Mouse (Mus musculus) layer of hippocampus, adult 9-11 months (tissue): Measurements from ENCODE around the gene Abhd18.
"Not testable (repeated sequence)": the region's sequence is repeated elsewhere in the genome, so short reads cannot be mapped to it uniquely, and the experiment has no call there.

Experiments
- DNase-seq: peaks from one replicate; pipeline ENCODE4 v3.0.0; 2022

Gene Abhd18

DNA sequence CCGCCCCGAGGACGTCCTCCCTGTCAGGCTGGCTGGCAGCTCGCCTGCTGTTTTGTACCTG is at the start of gene Abhd18:
Gene Abhd18, plus strand, starts transcription at position 14 of the 61 bp plus-strand sequence.
- DNase-seq: not testable (repeated sequence)

DNA sequence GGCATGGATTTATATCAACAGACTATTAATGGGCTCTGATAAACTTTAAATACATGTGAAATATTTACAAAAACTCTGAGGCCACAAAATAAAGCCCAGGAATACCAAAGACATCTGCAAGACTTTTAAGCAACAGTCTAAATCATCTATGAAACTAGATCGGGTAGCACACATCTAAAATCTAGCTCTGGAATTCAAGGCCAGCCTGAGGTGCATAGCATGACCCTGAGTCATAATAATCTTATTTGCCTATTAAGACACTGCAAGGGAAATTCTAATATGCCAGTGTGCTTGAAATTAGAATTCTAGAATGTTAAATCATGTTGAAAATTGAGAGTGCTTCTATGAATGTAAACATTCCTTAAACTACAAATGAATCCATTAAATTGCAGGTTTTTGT is 48.7 kb upstream of the Abhd18 start:
- no peak for DNase-seq

DNA sequence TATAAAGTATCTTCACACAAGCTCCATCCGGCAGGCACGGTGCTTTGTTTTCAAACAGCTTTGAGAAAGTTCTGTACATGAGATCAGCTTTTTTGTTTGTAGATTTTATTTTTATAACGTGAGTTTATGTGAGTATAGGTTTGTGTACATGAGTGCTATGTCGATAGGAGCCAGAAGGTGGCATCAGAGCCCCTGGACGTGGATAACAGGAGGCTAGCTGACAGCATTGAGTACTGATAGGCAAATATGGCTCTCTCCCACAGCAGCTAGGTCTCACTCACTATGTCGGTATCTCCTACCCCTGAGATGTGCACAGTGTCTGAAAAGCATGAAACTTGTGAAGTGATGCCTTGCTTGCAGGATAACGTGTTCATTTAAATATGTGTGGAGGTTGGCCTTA is 48.3 kb upstream of the Abhd18 start:
- peak; percentile 21 for DNase-seq

DNA sequence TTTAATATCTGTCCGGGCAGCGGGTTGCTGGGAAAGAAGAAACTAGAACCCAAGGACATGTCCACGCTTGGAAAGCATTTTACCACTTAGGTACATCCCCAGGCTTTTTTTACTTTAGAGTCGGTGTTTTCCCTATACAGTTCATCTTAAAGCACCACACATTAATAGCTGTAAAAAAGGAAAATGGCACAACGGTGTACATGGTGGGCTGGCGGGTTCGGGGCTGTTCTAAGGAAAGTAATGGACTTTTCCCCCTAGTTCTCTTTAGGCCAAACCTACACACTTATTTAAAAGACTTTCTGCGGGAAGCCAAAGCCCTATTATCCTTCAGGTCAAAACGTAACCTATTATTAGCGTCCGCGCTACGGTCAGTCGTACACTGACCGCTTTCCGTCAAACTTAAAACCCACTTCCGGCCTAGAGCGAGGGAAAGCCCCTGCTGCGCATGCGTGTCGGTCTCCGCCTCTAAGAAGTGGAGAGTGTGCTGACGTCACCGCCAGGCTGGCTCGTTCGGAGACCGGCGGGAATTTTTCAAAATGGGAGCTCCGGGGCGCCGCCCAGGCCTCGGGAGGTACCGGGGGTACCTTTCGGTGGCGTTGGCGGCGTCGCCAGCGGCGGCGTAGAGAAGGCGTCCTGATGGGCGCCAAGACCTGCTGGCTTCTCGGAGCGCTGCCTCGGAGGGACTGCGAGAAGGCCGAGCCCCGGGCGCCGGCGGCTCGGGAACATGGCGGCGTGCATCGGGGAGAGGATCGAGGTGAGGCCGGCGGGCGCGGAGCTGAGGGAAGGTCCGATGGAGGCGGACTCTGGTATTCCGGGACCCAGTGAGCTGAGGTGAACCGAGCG is 47.0 kb upstream of the Abhd18 start, which contains the start of gene Plk4:
Gene Plk4, plus strand, starts transcription at position 490 of the 843 bp plus-strand sequence.
- peak; percentile 96 for DNase-seq

DNA sequence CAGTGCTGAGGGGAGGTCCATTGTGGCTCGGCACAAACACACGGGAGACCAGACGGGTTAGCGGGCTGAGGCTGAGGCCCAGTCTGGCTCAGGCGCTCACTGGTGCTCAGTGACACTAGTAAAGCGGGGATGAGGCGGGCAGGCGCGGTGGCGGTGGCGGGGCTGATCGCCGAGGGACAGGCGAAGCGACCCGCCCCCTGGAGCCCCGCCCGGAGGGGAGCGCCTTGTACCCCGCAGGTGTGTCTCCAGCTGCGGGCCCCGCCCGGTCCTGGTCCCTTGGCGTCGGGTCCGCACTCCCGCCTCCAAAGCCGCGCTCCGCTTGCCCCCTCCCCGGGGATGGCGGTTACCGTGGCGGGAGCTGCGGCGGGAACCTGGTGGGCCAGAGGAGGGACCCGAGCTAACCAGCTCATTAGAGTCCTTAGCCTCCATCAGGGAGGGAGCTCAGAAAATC is 46.4 kb upstream of the Abhd18 start:
- DNase-seq: peak; percentile 21

DNA sequence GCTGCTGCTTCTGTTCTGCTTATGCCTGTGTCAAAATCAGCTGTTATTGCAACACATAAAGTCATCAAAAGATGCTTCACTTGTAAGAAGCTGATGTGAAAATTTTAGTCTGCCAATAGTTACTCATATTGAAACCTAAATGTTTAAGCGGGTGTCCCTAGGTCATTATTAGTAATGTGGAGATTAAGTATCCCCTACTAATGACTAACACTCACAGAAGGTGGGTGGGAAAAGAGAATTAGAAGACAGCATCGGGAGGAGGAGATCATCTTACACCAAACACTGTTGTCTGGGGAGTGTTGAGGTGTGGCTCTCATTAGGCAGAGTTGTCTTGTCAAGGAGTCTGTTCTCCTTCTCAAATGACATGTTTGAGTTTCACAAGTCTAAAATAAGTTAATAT is 39.9 kb upstream of the Abhd18 start:
- no peak for DNase-seq

DNA sequence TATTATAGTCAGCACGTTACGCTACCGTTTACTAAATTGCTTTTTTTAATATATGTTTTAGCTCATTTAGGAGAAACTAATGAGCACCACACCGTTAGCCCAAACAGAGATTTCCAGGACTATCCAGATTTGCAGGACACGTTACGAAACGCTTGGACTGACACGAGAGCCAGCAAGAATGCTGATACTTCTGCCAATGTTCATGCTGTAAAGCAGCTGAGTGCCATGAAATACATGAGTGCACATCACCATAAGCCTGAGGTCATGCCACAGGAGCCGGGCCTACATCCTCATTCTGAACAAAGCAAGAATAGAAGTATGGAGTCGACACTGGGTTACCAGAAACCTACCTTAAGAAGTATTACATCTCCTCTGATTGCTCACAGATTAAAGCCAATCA is 38.1 kb upstream of the Abhd18 start:
- no peak for DNase-seq

DNA sequence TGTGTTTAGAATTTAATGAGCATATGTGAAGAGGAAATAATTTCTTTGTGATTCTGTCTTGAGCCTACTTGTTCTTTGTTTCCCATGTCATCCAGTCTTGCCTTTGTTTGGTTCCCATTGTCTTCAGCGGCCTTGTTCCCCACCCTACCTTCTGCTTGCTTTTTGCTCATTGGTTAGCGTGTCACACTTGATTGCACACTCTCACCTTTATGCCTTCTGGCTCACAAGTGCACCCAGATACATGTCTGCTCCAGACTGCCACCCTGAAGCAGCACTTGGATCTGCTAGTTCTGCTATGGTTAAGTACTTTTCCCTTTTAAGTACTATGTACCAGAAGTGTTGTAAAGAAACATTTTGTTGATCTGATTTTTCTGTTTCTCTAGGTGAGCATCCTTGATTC is 36.9 kb upstream of the Abhd18 start:
- no peak for DNase-seq

DNA sequence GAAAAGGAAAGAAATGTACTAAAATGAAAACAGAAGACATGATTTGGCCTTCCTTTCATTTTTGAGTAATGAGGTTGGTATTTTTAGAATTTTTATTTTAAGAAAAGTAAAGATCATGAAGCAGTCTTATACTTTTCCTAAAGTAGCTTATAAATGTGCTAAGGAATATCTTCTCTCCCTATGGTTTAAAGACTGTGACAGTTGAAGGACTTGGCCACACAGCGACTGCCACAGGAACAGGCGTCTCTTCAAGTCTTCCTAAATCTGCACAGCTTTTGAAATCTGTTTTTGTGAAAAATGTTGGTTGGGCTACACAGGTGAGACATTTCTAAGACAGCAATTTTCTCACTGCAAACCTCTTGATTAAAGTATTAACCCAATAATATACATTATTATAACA is 33.5 kb upstream of the Abhd18 start:
- DNase-seq: no peak

DNA sequence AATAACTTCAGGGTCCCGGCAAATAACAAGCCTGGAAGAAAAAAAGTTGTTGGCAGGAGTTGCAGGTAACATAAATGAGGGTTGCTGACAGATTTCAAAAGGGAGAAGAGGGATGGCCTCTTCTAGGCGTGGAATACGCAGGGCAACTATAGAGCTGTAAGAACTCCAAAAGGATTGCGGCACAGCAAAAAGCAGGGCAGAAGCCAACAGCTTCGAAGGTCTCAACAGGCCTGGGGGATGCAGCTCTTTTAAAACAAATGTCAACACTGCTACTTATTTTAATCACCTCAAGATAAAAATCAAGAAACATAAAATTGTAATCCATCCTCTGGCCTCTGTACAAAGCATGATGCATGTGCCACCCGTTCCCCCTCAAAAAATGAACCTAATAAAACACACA is 1.2 kb upstream of the Abhd18 start:
- not testable (repeated sequence) for DNase-seq

DNA sequence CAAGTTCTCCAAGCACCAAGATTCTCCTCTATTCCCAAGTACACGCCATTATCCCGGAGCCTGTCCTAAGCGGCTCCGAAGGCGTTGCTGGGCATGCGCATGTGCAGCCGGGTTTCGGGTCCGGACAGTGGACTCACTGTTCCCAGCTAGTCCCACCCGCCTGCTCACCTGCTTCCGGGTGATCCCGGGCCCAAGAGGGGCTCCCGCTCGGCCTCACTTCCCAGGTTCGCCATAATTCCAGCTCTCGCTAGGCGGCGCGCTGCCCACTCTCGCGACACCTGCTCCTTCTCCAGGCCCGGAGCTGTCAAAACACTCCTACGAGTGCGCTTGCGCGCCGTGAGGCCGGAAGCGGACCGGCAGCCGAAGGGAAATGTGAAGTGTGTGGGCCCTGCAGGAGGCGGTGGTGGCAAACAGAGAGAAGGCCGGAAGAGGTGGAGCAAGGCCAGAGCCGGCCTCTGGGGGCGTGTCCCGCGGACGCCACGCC is 255 bp upstream of the Abhd18 start, which contains the start of gene Mfsd8:
Gene Mfsd8, minus strand, starts transcription at position 414 of the 484 bp plus-strand sequence.
- peak; percentile 99 for DNase-seq

DNA sequence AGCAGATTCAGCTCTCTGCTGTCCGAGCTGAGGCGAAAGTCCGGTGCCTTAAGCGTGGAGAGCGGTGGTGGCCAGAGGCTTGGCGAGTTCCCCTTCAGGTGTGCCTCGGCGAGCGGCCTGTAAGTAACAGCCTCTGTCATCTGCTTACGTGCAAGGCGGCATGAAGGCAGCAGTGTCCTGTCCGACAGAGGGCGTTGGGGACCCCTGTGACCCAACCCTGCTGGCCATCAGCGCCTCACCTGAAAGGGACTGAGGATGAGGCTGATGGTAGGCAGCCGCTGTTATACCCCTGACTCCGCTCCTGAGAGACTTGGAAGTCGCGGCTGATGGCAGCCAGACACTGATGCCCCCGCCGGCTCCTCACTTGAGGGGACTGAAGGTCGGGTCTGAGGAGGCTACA is 248 bp downstream of the Abhd18 start:
- DNase-seq: not testable (repeated sequence)

DNA sequence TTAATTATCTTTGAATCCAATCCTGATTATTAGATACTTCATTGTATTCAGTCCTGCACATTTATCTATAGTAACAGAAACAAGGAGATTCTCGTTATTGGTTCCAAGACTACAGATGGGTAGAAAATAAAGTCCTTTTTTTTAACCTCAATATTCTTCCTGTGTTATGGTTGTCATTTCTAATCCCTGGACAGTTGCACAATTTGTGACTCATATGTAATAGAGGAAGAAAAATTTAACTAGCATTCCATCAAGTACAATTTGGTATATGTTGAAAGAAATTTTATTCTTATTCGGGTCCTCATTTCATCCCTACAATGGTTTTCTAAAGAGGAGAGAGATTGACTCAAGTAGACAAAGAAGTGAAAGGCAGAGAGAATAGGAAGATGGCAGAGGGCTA is 1.2 kb downstream of the Abhd18 start:
- not testable (repeated sequence) for DNase-seq

DNA sequence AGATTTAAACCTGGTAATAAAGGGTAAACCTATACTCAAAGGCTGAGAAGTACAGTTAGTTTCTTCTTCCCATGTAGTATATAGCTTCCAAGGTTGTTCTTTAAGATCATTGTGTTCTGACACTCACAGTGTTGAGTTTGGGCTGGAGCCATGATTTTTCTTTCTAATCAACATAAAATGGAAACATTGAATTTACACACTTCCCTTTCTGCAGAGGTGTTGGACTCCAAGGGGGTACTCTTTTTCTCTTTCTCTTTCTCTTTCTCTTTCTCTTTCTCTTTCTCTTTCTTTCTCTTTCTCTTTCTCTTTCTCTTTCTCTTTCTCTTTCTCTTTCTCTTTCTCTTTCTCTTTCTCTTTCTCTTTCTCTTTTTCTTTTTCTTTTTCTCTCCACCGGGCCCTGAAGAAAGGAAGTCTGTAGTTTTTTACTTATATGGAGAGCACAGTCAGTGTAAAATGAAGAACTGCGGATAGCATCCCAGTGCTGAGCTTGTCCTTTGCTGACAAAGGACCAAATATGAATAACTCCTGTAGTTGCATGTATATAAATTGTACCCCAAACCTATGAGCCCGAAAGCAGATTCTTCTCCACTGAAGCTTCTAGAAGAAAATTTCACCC is 6.5 kb downstream of the Abhd18 start:
- DNase-seq: not testable (repeated sequence)

DNA sequence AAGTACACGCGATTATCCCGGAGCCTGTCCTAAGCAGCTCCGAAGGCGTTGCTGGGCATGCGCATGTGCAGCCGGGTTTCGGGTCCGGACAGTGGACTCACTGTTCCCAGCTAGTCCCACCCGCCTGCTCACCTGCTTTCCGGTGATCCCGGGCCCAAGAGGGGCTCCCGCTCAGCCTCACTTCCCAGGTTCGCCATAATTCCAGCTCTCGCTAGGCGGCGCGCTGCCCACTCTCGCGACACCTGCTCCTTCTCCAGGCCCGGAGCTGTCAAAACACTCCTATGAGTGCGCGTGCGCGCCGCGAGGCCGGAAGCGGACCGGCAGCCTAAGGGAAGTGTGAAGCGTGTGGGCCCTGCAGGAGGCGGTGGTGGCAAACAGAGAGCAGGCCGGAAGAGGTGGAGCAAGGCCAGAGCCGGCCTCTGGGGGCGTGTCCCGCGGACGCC is 47.1 kb downstream of the Abhd18 start:
- DNase-seq: peak; percentile 99

DNA sequence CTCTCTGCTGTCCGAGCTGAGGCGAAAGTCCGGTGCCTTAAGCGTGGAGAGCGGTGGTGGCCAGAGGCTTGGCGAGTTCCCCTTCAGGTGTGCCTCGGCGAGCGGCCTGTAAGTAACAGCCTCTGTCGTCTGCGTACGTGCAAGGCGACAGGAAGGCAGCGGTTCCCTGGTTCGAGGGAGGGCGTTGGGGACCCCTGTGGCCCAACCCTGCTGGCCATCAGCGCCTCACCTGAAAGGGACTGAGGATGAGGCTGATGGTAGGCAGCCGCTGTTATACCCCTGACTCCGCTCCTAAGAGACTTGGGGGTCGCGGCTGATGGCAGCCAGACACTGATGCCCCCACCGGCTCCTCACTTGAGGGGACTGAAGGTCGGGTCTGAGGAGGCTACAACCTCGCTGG is 47.6 kb downstream of the Abhd18 start:
- peak; percentile 15 for DNase-seq

DNA sequence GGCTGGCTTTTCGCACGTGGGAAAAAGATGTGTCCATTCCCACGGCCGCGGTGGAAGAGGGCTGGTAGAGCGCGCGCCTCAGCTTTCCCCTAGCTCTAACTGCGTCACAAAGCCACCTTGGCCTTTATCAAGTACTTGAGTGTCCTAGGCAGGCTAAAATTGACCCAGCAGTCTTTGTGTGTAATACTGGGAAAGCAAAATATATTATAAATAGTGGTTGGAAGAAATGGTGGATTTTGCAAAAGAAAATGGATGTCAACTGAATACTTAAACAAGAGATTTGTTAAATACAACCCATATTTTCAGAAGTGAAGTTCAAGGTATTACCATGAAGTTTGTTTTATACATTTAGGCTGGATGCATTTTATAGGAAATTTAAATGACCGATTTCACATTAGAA is 55.7 kb downstream of the Abhd18 start, which contains the start of gene 1700034I23Rik:
Gene 1700034I23Rik, minus strand, starts transcription at position 101 of the 400 bp plus-strand sequence.
- DNase-seq: not testable (repeated sequence)

DNA sequence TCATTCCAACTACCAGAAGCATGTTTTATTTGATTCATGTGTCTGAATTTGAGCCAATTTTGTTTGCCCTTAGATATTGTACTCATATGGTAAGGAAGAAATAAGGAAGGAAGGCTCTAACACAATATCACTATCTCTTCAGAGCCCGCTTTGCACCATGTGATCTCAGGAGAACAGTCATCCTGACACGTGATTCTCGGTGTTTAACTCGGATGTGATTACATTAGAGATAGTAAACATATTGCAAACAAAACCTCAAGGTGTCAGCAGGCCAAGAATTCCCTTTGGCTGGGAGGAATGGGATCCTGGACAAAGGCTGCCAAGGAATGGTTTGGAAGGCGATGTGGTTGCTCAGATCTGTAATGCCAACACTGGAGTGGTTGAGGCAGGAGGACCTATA is 91.4 kb downstream of the Abhd18 start:
- no peak for DNase-seq

DNA sequence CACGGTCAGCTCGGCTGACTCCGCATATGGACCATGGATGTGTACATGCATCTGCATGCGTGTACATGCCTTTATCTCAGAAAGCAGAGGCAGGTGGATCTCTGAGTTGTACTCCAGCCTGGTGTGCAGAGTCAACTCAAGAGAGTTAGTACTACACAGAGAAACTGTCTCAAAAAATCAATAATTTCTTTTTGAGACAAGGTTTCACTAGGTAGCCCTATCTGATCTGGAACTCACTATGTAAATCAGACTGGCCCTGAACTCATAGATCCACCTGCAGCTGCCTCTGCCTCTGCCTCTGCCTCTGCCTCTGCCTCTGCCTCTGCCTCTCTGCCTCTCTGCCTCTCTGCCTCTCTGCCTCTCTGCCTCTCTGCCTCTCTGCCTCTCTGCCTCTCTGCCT is 91.8 kb downstream of the Abhd18 start:
- no peak for DNase-seq

DNA sequence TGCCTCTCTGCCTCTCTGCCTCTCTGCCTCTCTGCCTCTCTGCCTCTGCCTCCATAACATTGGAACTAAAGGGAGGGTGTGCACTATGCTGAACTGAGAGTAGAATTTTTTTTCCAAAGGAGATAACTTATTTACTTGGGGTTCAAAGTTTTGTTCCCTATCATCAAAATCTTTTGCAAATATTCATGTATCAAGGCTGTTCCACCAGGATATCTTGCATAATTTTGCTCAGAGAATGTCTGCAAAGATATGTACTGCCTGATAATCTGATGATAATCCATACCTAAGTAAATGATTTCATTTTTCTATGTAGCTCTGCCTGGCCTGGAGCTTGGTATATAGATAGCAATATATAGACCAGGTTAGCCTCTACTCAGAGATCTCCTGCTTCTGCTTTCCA is 92.2 kb downstream of the Abhd18 start:
- DNase-seq: no peak

DNA sequence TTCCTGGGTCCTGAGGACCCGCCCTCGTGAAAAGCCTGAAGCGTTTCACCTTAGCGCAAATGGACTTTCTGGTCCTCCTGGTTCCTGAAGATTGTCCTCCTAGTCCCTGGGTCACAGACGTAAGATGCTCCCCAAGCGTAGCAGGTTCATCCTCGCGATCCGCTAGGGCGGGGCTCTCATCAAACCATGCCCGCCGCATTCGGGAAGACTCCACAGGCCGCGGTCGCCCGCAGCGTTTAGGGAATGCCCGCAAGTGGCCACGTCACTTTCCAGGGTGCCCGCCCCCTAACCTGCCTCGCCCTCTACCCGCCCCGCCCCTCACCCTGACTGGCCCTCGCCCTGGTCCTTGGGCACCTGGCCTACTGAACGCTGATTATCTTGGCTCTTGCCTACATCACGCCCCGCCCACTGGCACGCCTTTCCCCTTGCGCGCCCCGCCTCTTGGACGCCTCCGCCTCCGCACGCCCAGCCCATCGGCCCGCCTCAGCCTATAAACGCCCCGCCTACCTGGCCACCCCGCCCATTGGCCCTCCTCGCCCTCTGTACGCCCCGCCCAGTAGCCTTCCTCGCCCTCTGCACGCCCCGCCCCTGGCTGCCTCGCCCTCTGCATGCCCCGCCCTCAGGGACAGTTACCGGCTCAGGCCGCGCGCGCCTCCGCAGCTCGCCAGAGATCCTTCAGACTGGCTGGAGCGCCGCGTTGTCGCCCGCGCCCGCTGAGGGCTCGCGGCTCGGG is 102.6 kb downstream of the Abhd18 start, which contains the start of gene Larp1b:
Gene Larp1b, plus strand, starts transcription at position 659 of the 733 bp plus-strand sequence.
- DNase-seq: peak; percentile 99

DNA sequence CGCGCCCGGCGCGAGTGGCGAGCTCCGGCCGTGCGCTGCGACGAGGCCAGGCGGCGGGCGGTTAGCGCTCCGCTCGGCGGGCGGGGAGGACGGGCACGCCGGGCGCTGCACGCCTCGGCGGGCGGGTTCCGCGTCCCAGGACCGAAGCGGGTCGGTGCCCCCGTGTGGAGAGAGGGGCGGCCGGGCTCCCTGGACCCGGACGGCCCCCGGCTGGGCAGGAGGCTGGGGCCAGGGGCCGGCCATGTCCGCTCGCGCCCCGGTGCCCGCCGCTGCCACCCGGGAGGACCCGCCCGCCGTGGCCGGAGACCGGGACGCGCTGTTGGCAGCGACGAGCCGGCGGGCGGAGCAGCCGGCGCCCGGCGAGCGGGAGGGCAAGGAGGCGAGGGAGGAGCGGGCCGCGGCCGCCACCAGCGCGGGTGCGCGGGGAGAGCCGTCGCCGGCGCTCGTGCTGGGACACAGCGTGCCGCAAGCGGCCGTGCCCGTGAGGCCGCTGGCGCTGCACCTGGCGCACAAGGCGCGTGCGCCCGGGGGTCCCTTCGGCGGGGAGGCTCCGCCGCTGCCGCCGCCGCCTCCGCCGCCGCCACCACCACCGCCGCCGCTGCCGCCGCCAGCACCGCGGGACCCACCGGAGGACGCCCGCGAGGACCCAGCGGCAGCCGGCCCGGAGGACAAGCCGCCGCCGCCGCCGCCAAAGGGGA is 103.3 kb downstream of the Abhd18 start:
- DNase-seq: no peak

DNA sequence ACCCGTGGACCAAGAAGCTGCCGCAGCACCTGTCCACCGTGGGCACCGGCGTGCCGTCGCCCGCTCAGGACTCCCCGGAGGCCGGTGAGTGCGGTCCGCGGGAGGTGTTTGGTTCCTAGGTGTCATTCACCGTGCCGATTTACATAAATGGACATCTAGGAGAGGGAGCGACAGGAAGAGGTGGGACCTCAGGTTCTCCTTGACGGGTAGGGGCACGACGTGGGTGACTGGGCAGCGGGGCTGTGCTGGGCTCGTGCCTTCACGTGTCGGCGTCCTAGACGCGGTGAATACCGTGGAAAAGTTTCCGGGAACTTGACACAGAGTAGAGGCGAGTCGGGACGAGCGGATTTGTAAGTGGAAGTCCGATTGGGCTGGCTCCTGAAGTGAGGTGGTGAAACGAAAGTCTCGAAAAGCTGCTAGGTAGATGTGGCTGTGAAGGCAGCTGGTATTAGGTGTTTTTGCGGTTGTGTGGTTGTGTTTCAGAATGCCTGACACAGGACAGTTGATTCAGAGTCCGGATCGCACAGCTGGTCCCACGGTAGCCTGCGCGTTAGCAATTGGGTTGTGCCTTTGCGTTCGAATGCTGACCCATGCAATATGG is 103.9 kb downstream of the Abhd18 start:
- DNase-seq: peak; percentile 14
